Mouse (Mus musculus) stomach, embryonic 15.5 days (tissue): Measurements from ENCODE around the gene Sub1. TPM values are rescaled to one million over a fixed set of nuclear protein-coding genes. Genes with fewer than 3 reads are reported as not detected.

Experiments
- ATAC-seq: fragments of 200-750 bp; cut with Nextera tagmentation; 2 replicates; pipeline ENCODE4 v1.8.0; 2017; ENCODE audit warnings: low read depth, moderate number of reproducible peaks, moderate TSS enrichment; ENCODE audit not compliant: insufficient read depth, low FRiP score
- H3K27ac ChIP-seq: fragments of 300-500 bp; sonication (generic); 2 replicates; pipeline ENCODE4 v1.5.1; 2015; ENCODE audit warnings: mild to moderate bottlenecking, inconsistent platforms
- H3K27me3 ChIP-seq: fragments of 300-500 bp; sonication (generic); replicated peaks from 2 replicates; pipeline ENCODE4 v1.6.1; 2015; ENCODE audit warnings: inconsistent platforms
- H3K36me3 ChIP-seq: fragments of 300-500 bp; sonication (generic); 2 replicates; pipeline ENCODE4 v1.6.1; 2015; ENCODE audit warnings: inconsistent platforms
- H3K4me1 ChIP-seq: fragments of 300-500 bp; sonication (generic); 2 replicates; pipeline ENCODE4 v1.6.1; 2015; ENCODE audit warnings: inconsistent platforms
- H3K4me2 ChIP-seq: fragments of 300-500 bp; sonication (generic); 2 replicates; pipeline ENCODE4 v1.6.1; 2015; ENCODE audit warnings: mild to moderate bottlenecking, inconsistent platforms
- H3K4me3 ChIP-seq: fragments of 300-500 bp; sonication (generic); replicated peaks from 2 replicates; pipeline ENCODE4 v1.5.1; 2015; ENCODE audit warnings: inconsistent platforms
- H3K9ac ChIP-seq: fragments of 300-500 bp; sonication (generic); 2 replicates; pipeline ENCODE4 v1.6.1; 2015; ENCODE audit warnings: inconsistent platforms
- H3K9me3 ChIP-seq: fragments of 300-500 bp; sonication (generic); 2 replicates; pipeline ENCODE4 v1.6.1; 2016; ENCODE audit warnings: inconsistent platforms
- WGBS: fragments of 180-500 bp; shearing (Covaris S2); methylation state at CpG from one replicate; pipeline ENCODE4 v1.1.7; 2015; 5-methylcytosine and 5-hydroxymethylcytosine counted together
- polyA plus RNA-seq: library from polyadenylated mRNA; unstranded; fragments of >200 nt; fragmentation: Nextera tagmentation; extraction: Ambion mirVana; gene quantifications from 2 replicates; pipeline ENCODE4 v1.2.1, GENCODE M21; 2015

The Sub1 gene
- polyA plus RNA-seq, 1 experiment from 2014 or later: 645 TPM

- H3K4me2 ChIP-seq: no peak overlapping the region
- ATAC-seq: no peak
- no peaks in the 10 kb centered on the region for H3K9me3 ChIP-seq
- H3K27ac ChIP-seq: no peak overlapping the region
- no peaks in the 10 kb centered on the region for H3K4me1 ChIP-seq
- H3K36me3 ChIP-seq: peaks cover 22% of the 10 kb centered on the region
- no peaks in the 10 kb centered on the region for H3K27me3 ChIP-seq
- no peak overlapping the region for H3K4me3 ChIP-seq
- H3K9ac ChIP-seq: no peak overlapping the region
- 85% methylated on average over 2 of the region's 2 CpGs for WGBS
Observed at GRCm38 (mm10) chr15:11981985-11982384, 14.8 kb downstream of the Sub1 start.

DNA sequence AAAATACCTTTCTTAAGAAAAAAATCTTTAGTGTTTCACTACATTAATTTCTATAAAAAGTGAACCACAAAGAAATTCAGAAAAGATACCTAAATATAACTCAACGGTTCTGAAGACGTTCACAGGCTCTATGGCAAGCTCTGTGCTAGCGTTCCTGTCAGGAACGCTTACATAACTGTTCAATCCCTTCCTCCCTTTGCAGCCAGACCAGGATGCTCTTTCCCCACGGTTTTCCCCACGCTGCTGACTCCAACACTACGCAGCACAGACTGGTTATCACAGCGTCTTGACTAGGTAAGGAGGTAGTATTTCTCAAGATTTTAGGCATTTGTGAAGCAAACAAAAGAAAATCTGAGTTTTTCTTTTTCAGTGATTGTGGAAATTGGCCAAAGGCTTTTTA lies 15.3 kb downstream of the Sub1 start:
- Histone ChIP-seq H3K27me3 (no peaks in the 10 kb centered on the region), H3K4me1 (no peaks in the 10 kb centered on the region), H3K36me3 (peaks cover 21% of the 10 kb centered on the region), H3K4me2 (no peak overlapping the region), H3K4me3 (no peak overlapping the region), H3K9me3 (no peaks in the 10 kb centered on the region), H3K9ac (no peak overlapping the region), H3K27ac (no peak overlapping the region)
- WGBS: 89% methylated on average over 8 of the region's 8 CpGs
- ATAC-seq: no peak

GRCm38 (mm10) chr15:11978175-11978574 lies 18.6 kb downstream of the Sub1 start:
- no peak overlapping the region for H3K9ac ChIP-seq
- H3K27me3 ChIP-seq: no peaks in the 10 kb centered on the region
- H3K36me3 ChIP-seq: peaks cover 10% of the 10 kb centered on the region
- no peak for ATAC-seq
- no peaks in the 10 kb centered on the region for H3K4me1 ChIP-seq
- H3K4me2 ChIP-seq: no peak overlapping the region
- no peak overlapping the region for H3K4me3 ChIP-seq
- H3K9me3 ChIP-seq: no peaks in the 10 kb centered on the region
- no peak overlapping the region for H3K27ac ChIP-seq
- WGBS: 78% methylated on average over 2 of the region's 2 CpGs

DNA sequence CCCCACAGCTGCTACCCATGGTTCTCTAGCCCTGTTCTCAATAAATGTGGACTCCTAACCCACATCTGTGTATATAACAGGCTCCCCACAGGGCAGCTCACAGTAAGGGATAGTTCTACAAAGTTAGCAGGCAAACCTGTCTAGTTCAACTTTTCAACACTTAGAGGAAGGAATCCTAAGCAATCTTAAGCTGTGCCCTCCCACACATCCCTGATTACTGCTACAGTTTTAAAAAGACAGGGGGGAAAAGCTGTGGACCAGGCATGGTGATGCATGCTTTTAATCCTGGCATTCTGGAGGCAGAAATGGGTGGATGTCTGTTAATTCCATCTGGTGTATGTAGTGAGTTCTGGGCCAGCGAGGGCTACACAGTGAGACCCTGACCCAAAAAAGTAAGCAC lies 19.7 kb downstream of the Sub1 start:
- Histone ChIP-seq H3K27me3 (no peaks in the 10 kb centered on the region), H3K4me1 (no peaks in the 10 kb centered on the region), H3K36me3 (peaks cover 9% of the 10 kb centered on the region), H3K9me3 (no peaks in the 10 kb centered on the region), H3K9ac (no peak overlapping the region), H3K4me2 (no peak overlapping the region), H3K4me3 (no peak overlapping the region), H3K27ac (no peak overlapping the region)
- WGBS: 80% methylated on average over 1 of the region's 1 CpGs
- no peak for ATAC-seq

GRCm38 (mm10) chr15:11975836-11976235 lies 20.9 kb downstream of the Sub1 start:
- no peaks in the 10 kb centered on the region for H3K9me3 ChIP-seq
- no peak overlapping the region for H3K27ac ChIP-seq
- 76% methylated on average over 9 of the region's 9 CpGs for WGBS
- H3K4me3 ChIP-seq: no peak overlapping the region
- H3K9ac ChIP-seq: no peak overlapping the region
- no peaks in the 10 kb centered on the region for H3K27me3 ChIP-seq
- no peaks in the 10 kb centered on the region for H3K4me1 ChIP-seq
- peaks cover 4% of the 10 kb centered on the region; the same call in 1 of the 2 replicates for H3K36me3 ChIP-seq
- no peak overlapping the region for H3K4me2 ChIP-seq
- no peak for ATAC-seq

DNA sequence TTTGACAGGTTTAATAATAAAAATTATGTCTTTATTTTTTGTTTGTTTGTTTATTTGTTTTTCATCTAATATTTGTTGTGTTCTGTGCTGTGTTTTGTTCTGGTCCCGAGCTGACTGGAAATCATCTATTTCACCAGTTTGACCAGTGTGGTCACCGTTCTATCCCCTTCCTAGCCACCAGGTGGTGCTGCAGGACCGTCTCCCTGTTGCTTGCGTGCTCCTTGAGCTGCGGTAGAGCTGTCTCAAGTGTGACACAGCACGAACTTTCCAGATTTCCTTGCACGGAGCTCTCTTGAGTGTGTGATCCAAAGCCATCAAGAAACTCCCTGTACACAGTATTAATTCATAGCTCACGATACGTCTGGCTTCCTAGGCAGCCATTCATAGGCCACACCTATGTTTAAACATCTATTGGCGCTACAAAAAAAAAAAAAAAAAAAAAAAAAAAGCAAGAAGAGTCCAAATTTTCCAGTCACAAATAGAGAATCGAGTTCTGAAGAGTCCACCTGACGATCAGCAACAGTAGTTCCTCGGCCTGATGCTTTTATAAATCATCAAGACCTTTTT lies 24.8 kb downstream of the Sub1 start:
- peak overlapping the region; percentile 32; the same call in 1 of the 2 replicates for H3K4me2 ChIP-seq
- no peaks in the 10 kb centered on the region for H3K9me3 ChIP-seq
- H3K27ac ChIP-seq: no peak overlapping the region
- no peaks in the 10 kb centered on the region for H3K4me1 ChIP-seq
- no peak overlapping the region for H3K9ac ChIP-seq
- H3K27me3 ChIP-seq: no peaks in the 10 kb centered on the region
- WGBS: 18% methylated on average over 13 of the region's 13 CpGs
- no peak overlapping the region for H3K4me3 ChIP-seq
- no peaks in the 10 kb centered on the region for H3K36me3 ChIP-seq
- ATAC-seq: peak; percentile 66

- no peak for ATAC-seq
- Histone ChIP-seq H3K4me3 (no peak overlapping the region), H3K4me1 (no peaks in the 10 kb centered on the region), H3K4me2 (no peak overlapping the region), H3K9me3 (no peaks in the 10 kb centered on the region), H3K9ac (no peak overlapping the region), H3K27me3 (no peaks in the 10 kb centered on the region), H3K36me3 (no peaks in the 10 kb centered on the region), H3K27ac (no peak overlapping the region)
- WGBS: 79% methylated on average over 10 of the region's 10 CpGs
Observed at GRCm38 (mm10) chr15:11970621-11971020, 26.2 kb downstream of the Sub1 start.

DNA sequence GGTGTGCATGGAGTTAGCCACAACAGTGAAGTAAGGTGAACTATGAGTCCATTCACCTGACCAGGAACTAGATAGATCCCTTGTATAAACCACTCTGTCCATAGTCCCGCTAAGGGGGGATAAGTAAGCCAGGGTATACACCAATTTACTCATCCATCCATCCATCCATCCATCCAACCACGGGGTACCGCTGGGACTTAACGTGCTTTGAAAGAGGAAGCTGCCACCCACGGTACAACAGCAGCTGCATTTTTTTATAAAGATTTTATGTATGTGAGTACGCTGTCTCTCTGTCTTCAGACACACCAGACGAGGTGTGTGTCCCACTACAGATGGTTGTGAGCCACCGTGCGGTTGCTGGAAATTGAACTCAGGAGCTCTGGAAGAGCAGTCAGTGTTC lies 27.9 kb downstream of the Sub1 start:
- Histone ChIP-seq H3K4me3 (no peak overlapping the region), H3K9me3 (no peaks in the 10 kb centered on the region), H3K4me1 (no peaks in the 10 kb centered on the region), H3K27ac (no peak overlapping the region), H3K27me3 (no peaks in the 10 kb centered on the region), H3K4me2 (no peak overlapping the region), H3K36me3 (no peaks in the 10 kb centered on the region), H3K9ac (no peak overlapping the region)
- 80% methylated on average over 9 of the region's 9 CpGs for WGBS
- ATAC-seq: no peak

- Histone ChIP-seq H3K4me3 (no peak overlapping the region), H3K27ac (no peak overlapping the region), H3K9ac (no peak overlapping the region), H3K4me2 (no peak overlapping the region), H3K36me3 (no peaks in the 10 kb centered on the region), H3K4me1 (no peaks in the 10 kb centered on the region), H3K9me3 (no peaks in the 10 kb centered on the region), H3K27me3 (no peaks in the 10 kb centered on the region)
- no peak for ATAC-seq
- 7% methylated on average over 4 of the region's 4 CpGs for WGBS
Observed at GRCm38 (mm10) chr15:11966367-11966766, 30.4 kb downstream of the Sub1 start.

GRCm38 (mm10) chr15:11965201-11965845 lies 31.5 kb downstream of the Sub1 start:
- Histone ChIP-seq H3K4me2 (no peak overlapping the region), H3K27ac (no peak overlapping the region), H3K9ac (no peak overlapping the region), H3K4me3 (no peak overlapping the region), H3K27me3 (no peaks in the 10 kb centered on the region), H3K36me3 (no peaks in the 10 kb centered on the region), H3K4me1 (no peaks in the 10 kb centered on the region), H3K9me3 (no peaks in the 10 kb centered on the region)
- ATAC-seq: no peak
- 80% methylated on average over 5 of the region's 5 CpGs for WGBS

GRCm38 (mm10) chr15:11963791-11964525 lies 32.8 kb downstream of the Sub1 start:
- ATAC-seq: no peak
- Histone ChIP-seq H3K9me3 (no peaks in the 10 kb centered on the region), H3K27ac (no peak overlapping the region), H3K27me3 (no peaks in the 10 kb centered on the region), H3K36me3 (no peaks in the 10 kb centered on the region), H3K4me1 (no peaks in the 10 kb centered on the region), H3K4me3 (no peak overlapping the region), H3K9ac (no peak overlapping the region), H3K4me2 (no peak overlapping the region)
- WGBS: 88% methylated on average over 11 of the region's 11 CpGs

GRCm38 (mm10) chr15:11959716-11960115 lies 37.1 kb downstream of the Sub1 start:
- H3K4me3 ChIP-seq: no peak overlapping the region
- ATAC-seq: no peak
- H3K4me2 ChIP-seq: no peak overlapping the region
- no peaks in the 10 kb centered on the region for H3K27me3 ChIP-seq
- no peak overlapping the region for H3K27ac ChIP-seq
- H3K9ac ChIP-seq: no peak overlapping the region
- no peaks in the 10 kb centered on the region for H3K9me3 ChIP-seq
- H3K4me1 ChIP-seq: no peaks in the 10 kb centered on the region
- 85% methylated on average over 3 of the region's 3 CpGs for WGBS
- H3K36me3 ChIP-seq: no peaks in the 10 kb centered on the region
